Mouse (Mus musculus) CH12F3 (cell line): Measurements from ENCODE around the gene Setdb1.
"Not testable (repeated sequence)": the region's sequence is repeated elsewhere in the genome, so short reads cannot be mapped to it uniquely, and the experiment has no call there.

Experiments used
- in situ Hi-C: fragments of 300-500 bp; cut with MboI; formaldehyde crosslinking; loops from 2 replicates; pipeline ENCODE4 v1.14.3; 2020; ENCODE audit warnings: low sequenced_read_pairs

Gene Setdb1

GRCm38 (mm10) chr3:95356701-95357449, at the start of gene Setdb1:
Setdb1 (minus strand) TSS chr3:95357202.
- in situ Hi-C loops: not testable (repeated sequence)

GRCm38 (mm10) chr3:95402741-95403140, 45.7 kb upstream of the Setdb1 start, which contains the start of gene 4930558C23Rik:
4930558C23Rik (minus strand) TSS chr3:95402841.
- in situ Hi-C loops: no loop called here

- in situ Hi-C loops: no loop called here
Measured at GRCm38 (mm10) chr3:95394385-95394784, 37.4 kb upstream of the Setdb1 start.

- in situ Hi-C loops: no loop called here
Measured at GRCm38 (mm10) chr3:95385401-95386075, 28.5 kb upstream of the Setdb1 start.

GRCm38 (mm10) chr3:95373208-95373607, 16.2 kb upstream of the Setdb1 start:
- in situ Hi-C loops: no loop called here

GRCm38 (mm10) chr3:95370101-95370500, 13.1 kb upstream of the Setdb1 start:
- in situ Hi-C loops: no loop called here

- in situ Hi-C loops: not testable (repeated sequence)
Measured at GRCm38 (mm10) chr3:95360276-95360675, 3.3 kb upstream of the Setdb1 start.

- in situ Hi-C loops: no loop called here
Measured at GRCm38 (mm10) chr3:95357746-95358145, 744 bp upstream of the Setdb1 start.

GRCm38 (mm10) chr3:95355911-95356544, 974 bp downstream of the Setdb1 start:
- in situ Hi-C loops: not testable (repeated sequence)

- in situ Hi-C loops: no loop called here
Measured at GRCm38 (mm10) chr3:95349491-95349890, 7.5 kb downstream of the Setdb1 start.

- in situ Hi-C loops: not testable (repeated sequence)
Measured at GRCm38 (mm10) chr3:95348343-95348742, 8.7 kb downstream of the Setdb1 start.

- in situ Hi-C loops: no loop called here
Measured at GRCm38 (mm10) chr3:95346454-95346853, 10.5 kb downstream of the Setdb1 start.

GRCm38 (mm10) chr3:95343356-95344000, 13.5 kb downstream of the Setdb1 start:
- in situ Hi-C loops: not testable (repeated sequence)

- in situ Hi-C loops: no loop called here
Measured at GRCm38 (mm10) chr3:95338251-95338650, 18.8 kb downstream of the Setdb1 start.

- in situ Hi-C loops: no loop called here
Measured at GRCm38 (mm10) chr3:95337345-95337744, 19.7 kb downstream of the Setdb1 start.

- in situ Hi-C loops: no loop called here
Measured at GRCm38 (mm10) chr3:95331528-95331927, 25.5 kb downstream of the Setdb1 start.

- in situ Hi-C loops: no loop called here
Measured at GRCm38 (mm10) chr3:95328803-95329404, 28.1 kb downstream of the Setdb1 start.

- in situ Hi-C loops: no loop called here
Measured at GRCm38 (mm10) chr3:95324454-95325144, 32.4 kb downstream of the Setdb1 start.

GRCm38 (mm10) chr3:95323429-95323828, 33.6 kb downstream of the Setdb1 start:
- in situ Hi-C loops: no loop called here
